Mouse (Mus musculus): ENCODE measurements at regions not wholly inside any gene's neighbourhood (a gene's known extent, or its start where the extent isn't known, plus 50 kb on each side); places are given as distances from the start of the nearest gene placed in this dataset.

GRCm38 (mm10) chr9:22998306-22998705 is 224.6 kb upstream of the Bmper start:
- TF ChIP-seq POLR2A (IDR thresholded peaks at IDR 0.05; ENCODE audit: control insufficient read depth, extremely low read depth, insufficient read depth, low read length, poor library complexity) = no peak
- TF ChIP-seq CTCF (IDR thresholded peaks at IDR 0.05; ENCODE audit: borderline replicate concordance, control insufficient read depth, extremely low read depth, insufficient read depth, low read length, poor library complexity) = no peak
